Mouse (Mus musculus): ENCODE results near the gene Sestd1.

GRCm38 (mm10) chr2:77316961-77317360 is 36.6 kb upstream of the Sestd1 start:
- TF ChIP-seq POLR2A (IDR thresholded peaks at IDR 0.05; ENCODE audit: extremely low read depth, insufficient read depth, low read length) (no peak), CTCF (IDR thresholded peaks at IDR 0.05; ENCODE audit: low read depth, low read length) (no peak)

All from liver, adult 2 months (tissue).